Mouse (Mus musculus) myocyte (in vitro differentiated cells): ENCODE data around the gene Rere. TPM values are rescaled to one million over a fixed set of nuclear protein-coding genes. Genes with fewer than 3 reads are reported as not detected.

ENCODE experiments used
- H3K27me3 ChIP-seq: one replicate; pipeline ENCODE4 v1.6.1; 2011; ENCODE audit not compliant: control insufficient read depth, insufficient read depth, insufficient read length
- H3K36me3 ChIP-seq: one replicate; pipeline ENCODE4 v1.6.1; 2011; ENCODE audit not compliant: control insufficient read depth, insufficient read depth
- H3K4me2 ChIP-seq: one replicate; pipeline ENCODE4 v1.6.1; 2011; ENCODE audit warnings: low read depth, control low read depth
- H3K4me3 ChIP-seq: one replicate; pipeline ENCODE4 v1.5.1; 2011; ENCODE audit warnings: mild to moderate bottlenecking, control low read depth, moderate library complexity
- H3K79me2 ChIP-seq: one replicate; pipeline ENCODE4 v1.6.1; 2011; ENCODE audit not compliant: control insufficient read depth, insufficient read depth
- H3ac ChIP-seq: one replicate; pipeline ENCODE4 v1.6.1; 2011; ENCODE audit not compliant: control insufficient read depth, insufficient read length
- CEBPB ChIP-seq: IDR thresholded peaks from 2 replicates; pipeline ENCODE4 v1.6.1; 2011; ENCODE audit warnings: mild to moderate bottlenecking, moderate library complexity; ENCODE audit not compliant: poor library complexity, insufficient read depth, severe bottlenecking
- E2F4 ChIP-seq: IDR thresholded peaks from one replicate; pipeline ENCODE4 v1.6.1; 2011; ENCODE audit warnings: mild to moderate bottlenecking, control low read depth, moderate library complexity; ENCODE audit not compliant: insufficient read depth
- MAX ChIP-seq: IDR thresholded peaks from one replicate; pipeline ENCODE4 v1.6.1; 2011; ENCODE audit warnings: low read depth, mild to moderate bottlenecking, control low read depth
- MYOD1 ChIP-seq, 3 experiments: IDR thresholded peaks; one replicate each; pipeline ENCODE4 v1.6.1; 2011; ENCODE audit warnings: control low read depth in 2 of 3, low read depth in 2 of 3, mild to moderate bottlenecking in 2 of 3, moderate library complexity in 1 of 3; ENCODE audit not compliant: insufficient read length in 2 of 3, control insufficient read depth in 1 of 3
- MYOG ChIP-seq, 3 experiments: IDR thresholded peaks; one replicate each; pipeline ENCODE4 v1.6.1; 2011; ENCODE audit warnings: control low read depth in 2 of 3, low read depth in 2 of 3, mild to moderate bottlenecking in 2 of 3; ENCODE audit not compliant: insufficient read length in 2 of 3, control insufficient read depth in 1 of 3, insufficient read depth in 1 of 3
- POLR2A ChIP-seq: IDR thresholded peaks from one replicate; pipeline ENCODE4 v1.6.1; 2011; ENCODE audit warnings: low read depth, mild to moderate bottlenecking, control low read depth, moderate library complexity; ENCODE audit not compliant: insufficient read length
- POLR2AphosphoS2 ChIP-seq: IDR thresholded peaks from one replicate; pipeline ENCODE4 v1.6.1; 2011; ENCODE audit warnings: low read depth, control low read depth; ENCODE audit not compliant: insufficient read length
- REST ChIP-seq: IDR thresholded peaks from one replicate; pipeline ENCODE4 v1.6.1; 2011; ENCODE audit warnings: mild to moderate bottlenecking, control low read depth, moderate library complexity; ENCODE audit not compliant: insufficient read depth, insufficient read length
- SRF ChIP-seq: IDR thresholded peaks from one replicate; pipeline ENCODE4 v1.6.1; 2011; ENCODE audit warnings: low read depth; ENCODE audit not compliant: control insufficient read depth, insufficient read length
- TCF12 ChIP-seq: IDR thresholded peaks from one replicate; pipeline ENCODE4 v1.6.1; 2011; ENCODE audit warnings: mild to moderate bottlenecking, control low read depth; ENCODE audit not compliant: poor library complexity, insufficient read depth, severe bottlenecking
- TCF3 ChIP-seq: IDR thresholded peaks from one replicate; pipeline ENCODE4 v1.6.1; 2011; ENCODE audit warnings: low read depth, control low read depth; ENCODE audit not compliant: insufficient read length
- USF1 ChIP-seq: IDR thresholded peaks from one replicate; pipeline ENCODE4 v1.6.1; 2011; ENCODE audit warnings: low read depth, mild to moderate bottlenecking, control low read depth, moderate library complexity
- polyA plus RNA-seq: library from polyadenylated mRNA; unstranded; fragments of >200 nt; fragmentation: generic; extraction: Trizol; gene quantifications from one replicate; pipeline ENCODE4 v1.2.1, GENCODE M21; 2012; ENCODE audit warnings: missing spikeins

Gene Rere
- polyA plus RNA-seq, 1 experiment = 34.0 TPM

DNA sequence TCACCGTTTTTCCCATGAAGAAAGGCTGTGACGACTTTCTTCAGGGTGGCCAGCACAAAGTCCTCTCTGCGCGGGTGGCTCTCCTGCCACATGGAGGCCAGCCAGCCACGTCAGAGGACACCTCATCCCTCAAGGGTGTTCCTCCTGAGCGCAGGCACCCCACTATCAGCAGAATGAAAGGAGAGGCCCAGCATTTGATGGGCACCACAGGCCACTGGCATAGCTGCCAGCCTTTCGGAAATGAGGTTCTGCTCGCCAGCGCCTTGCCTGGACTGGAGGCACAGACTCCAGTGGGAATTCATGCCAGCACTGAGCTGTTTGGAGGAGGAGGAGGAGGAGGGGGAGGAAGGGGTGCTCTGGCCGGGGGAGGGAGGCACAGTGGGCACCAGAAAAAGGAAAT is 354.1 kb downstream of the Rere start:
- H3K36me3 ChIP-seq = no peaks in the 10 kb centered on the region
- no peak overlapping the region for H3K4me2 ChIP-seq
- TF ChIP-seq MAX = no peak
- TF ChIP-seq REST = no peak
- H3K4me3 ChIP-seq = no peak overlapping the region
- no peaks in the 10 kb centered on the region for H3K79me2 ChIP-seq
- H3ac ChIP-seq = no peak overlapping the region
- no peaks in the 10 kb centered on the region for H3K27me3 ChIP-seq

DNA sequence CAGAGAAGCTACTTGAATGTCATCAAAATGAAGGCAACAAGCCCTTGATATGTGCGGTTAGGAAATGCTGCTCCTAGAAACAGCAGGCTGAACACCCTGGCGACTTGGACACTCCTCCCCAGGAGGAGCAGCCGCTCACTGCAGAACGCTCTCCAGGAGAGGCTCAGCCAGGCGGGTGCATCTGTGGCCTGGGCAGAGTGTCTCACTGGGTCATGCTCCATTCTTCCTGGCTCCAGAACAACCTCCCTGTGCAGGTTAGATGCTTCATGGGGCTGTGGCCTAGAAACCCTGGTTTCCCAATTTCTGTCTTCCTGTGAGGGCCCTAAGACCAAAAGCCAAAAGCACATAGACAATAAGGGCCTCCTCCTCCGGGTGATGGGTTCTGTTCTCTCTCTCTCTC is 355.2 kb downstream of the Rere start:
- Histone ChIP-seq H3K36me3 (no peaks in the 10 kb centered on the region), H3K27me3 (no peaks in the 10 kb centered on the region), H3K4me3 (no peak overlapping the region), H3ac (no peak overlapping the region), H3K4me2 (no peak overlapping the region), H3K79me2 (no peaks in the 10 kb centered on the region)
- TF ChIP-seq POLR2AphosphoS2 (no peak), REST (no peak), CEBPB (no peak), USF1 (no peak), TCF12 (no peak), MYOD1 (IDR thresholded peaks at IDR 0.05; ENCODE audit: control insufficient read depth in 1 of 3, insufficient read length in 2 of 3, low read depth in 2 of 3) (no peak), E2F4 (no peak), MAX (no peak), TCF3 (no peak), MYOG (IDR thresholded peaks at IDR 0.05; ENCODE audit: control insufficient read depth in 1 of 3, insufficient read depth in 1 of 3, insufficient read length in 2 of 3, low read depth in 2 of 3) (no peak)

- no peak for TF ChIP-seq POLR2AphosphoS2
- no peak for TF ChIP-seq E2F4
- TF ChIP-seq TCF12 = no peak
- TF ChIP-seq POLR2A = no peak
- TF ChIP-seq USF1 = no peak
- TF ChIP-seq SRF = no peak
- no peak for TF ChIP-seq TCF3
- TF ChIP-seq MAX = no peak
- TF ChIP-seq MYOD1 (IDR thresholded peaks at IDR 0.05; ENCODE audit: control insufficient read depth in 1 of 3, insufficient read length in 2 of 3, low read depth in 2 of 3) = no peak
- TF ChIP-seq REST = no peak
- TF ChIP-seq MYOG (IDR thresholded peaks at IDR 0.05; ENCODE audit: control insufficient read depth in 1 of 3, insufficient read depth in 1 of 3, insufficient read length in 2 of 3, low read depth in 2 of 3) = no peak
- TF ChIP-seq CEBPB = no peak
- no peaks in the 10 kb centered on the region for H3K36me3 ChIP-seq
- no peaks in the 10 kb centered on the region for H3K27me3 ChIP-seq
- H3K4me2 ChIP-seq = no peak overlapping the region
- H3K4me3 ChIP-seq = no peak overlapping the region
- no peak overlapping the region for H3ac ChIP-seq
- H3K79me2 ChIP-seq = no peaks in the 10 kb centered on the region
Observed at GRCm38 (mm10) chr4:150644299-150644698, 362.9 kb downstream of the Rere start.

- TF ChIP-seq REST = no peak
- no peak for TF ChIP-seq TCF12
- TF ChIP-seq E2F4 = no peak
- no peak for TF ChIP-seq POLR2AphosphoS2
- TF ChIP-seq MAX = no peak
- no peak for TF ChIP-seq TCF3
- TF ChIP-seq SRF = no peak
- H3K4me2 ChIP-seq = no peak overlapping the region
- H3K36me3 ChIP-seq = no peaks in the 10 kb centered on the region
- no peaks in the 10 kb centered on the region for H3K27me3 ChIP-seq
- H3K4me3 ChIP-seq = no peak overlapping the region
- no peaks in the 10 kb centered on the region for H3K79me2 ChIP-seq
- no peak overlapping the region for H3ac ChIP-seq
Observed at GRCm38 (mm10) chr4:150649327-150649726, 367.9 kb downstream of the Rere start.

GRCm38 (mm10) chr4:150651390-150652277 is 370.2 kb downstream of the Rere start, which contains the start of gene Slc45a1:
Gene Slc45a1 (minus strand): TSS chr4:150652174.
- no peak within 1 kb of the TSS for H3K4me2 ChIP-seq
- no peak within 1 kb of the TSS for H3ac ChIP-seq
- H3K36me3 ChIP-seq = no peaks in the 10 kb centered on the region
- no peaks in the 10 kb centered on the region for H3K27me3 ChIP-seq
- no peaks in the 10 kb centered on the region for H3K79me2 ChIP-seq
- no peak within 1 kb of the TSS for H3K4me3 ChIP-seq
- no peak for TF ChIP-seq REST
- TF ChIP-seq TCF12 = no peak
- TF ChIP-seq E2F4 = no peak
- TF ChIP-seq MYOG (IDR thresholded peaks at IDR 0.05; ENCODE audit: control insufficient read depth in 1 of 3, insufficient read depth in 1 of 3, insufficient read length in 2 of 3, low read depth in 2 of 3) = no peak
- no peak for TF ChIP-seq MAX
- TF ChIP-seq CEBPB = no peak
- no peak for TF ChIP-seq USF1
- TF ChIP-seq SRF = no peak
- TF ChIP-seq POLR2A = no peak
- TF ChIP-seq MYOD1 (IDR thresholded peaks at IDR 0.05; ENCODE audit: control insufficient read depth in 1 of 3, insufficient read length in 2 of 3, low read depth in 2 of 3) = no peak
- TF ChIP-seq POLR2AphosphoS2 = no peak
- no peak for TF ChIP-seq TCF3
